Mouse (Mus musculus): ENCODE measurements around the gene Terf2ip.

Terf2ip gene

DNA sequence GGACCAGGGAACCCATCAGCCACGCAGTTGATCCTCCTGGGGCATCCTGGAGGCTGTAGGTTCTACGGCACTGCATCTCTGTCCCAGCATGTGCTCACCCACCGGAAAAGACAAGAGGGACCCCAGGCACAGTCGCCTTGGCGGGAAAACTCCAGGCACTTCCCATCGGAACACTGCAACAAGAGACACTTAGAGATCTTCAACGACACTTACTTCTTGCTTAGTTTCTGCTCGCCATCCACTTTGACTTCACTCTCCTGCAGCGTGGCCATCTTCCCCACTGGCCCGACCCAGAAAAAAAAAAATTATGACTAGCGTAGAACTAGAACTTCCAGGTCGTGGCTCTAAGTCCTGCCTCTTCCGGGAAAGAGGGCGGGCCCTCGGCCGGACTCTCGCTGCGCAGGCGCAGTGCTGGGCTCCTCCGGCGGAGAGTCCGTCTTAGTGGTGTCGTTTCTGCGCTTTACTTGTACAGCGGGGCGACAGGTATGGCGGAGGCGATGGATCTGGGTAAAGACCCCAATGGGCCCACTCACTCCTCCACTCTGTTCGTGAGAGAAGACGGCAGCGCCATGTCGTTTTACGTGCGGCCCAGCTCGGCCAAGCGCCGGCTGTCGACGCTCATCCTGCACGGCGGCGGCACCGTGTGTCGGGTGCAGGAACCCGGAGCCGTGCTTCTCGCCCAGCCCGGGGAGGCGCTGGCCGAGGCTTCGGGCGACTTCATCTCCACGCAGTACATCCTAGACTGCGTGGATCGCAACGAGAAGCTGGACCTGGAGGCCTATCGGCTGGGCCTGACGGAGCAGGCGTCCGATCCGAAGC is at the start of gene Terf2ip, which contains the start of gene Kars:
Terf2ip (plus strand) TSS at position 402 of the 819 bp plus-strand sequence.
Kars (minus strand) TSS at position 327 of the 819 bp plus-strand sequence.
- DNase-seq (ENCODE audit: low spot score), result peak; percentile 92

DNA sequence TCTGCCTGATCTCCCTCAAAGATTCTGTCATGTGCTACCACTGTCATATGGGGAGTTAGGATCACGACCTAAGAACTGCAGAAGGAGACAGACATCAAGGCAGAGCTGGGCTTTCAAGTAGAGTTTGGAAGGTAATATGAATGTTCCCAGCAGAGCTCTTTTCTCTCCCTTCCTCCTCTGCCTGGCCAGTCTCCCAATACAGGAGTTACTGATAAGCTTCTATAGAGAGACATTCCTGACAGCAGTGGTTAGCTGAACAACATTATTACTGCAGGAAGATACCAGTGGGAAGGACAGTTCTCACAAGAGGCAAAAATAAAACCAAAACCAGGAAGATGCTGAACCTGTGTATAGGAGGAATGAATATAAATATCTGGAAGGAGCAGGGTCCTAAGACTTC is 48.6 kb upstream of the Terf2ip start:
- no peak for DNase-seq (ENCODE audit: low spot score)

DNA sequence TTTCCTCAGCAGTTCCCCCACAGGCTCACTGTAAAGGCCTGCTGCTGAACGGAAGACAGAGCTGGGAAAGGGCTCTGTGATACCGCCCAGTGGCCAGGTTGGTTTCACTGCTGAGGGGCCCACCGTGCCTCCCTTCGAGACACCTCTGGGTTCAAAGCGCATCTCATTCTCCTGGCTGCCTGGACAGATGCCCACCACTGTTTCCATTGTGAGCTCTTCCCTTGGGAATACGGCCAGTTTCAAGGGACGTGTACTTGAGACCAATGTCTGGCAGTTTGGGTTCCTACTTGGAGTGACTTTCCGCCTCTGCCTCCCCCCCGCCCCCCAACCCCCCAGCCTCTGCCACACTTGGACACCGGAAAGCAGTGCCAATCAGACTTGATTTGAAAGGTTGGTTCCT is 48.1 kb upstream of the Terf2ip start:
- no peak for DNase-seq (ENCODE audit: low spot score)

DNA sequence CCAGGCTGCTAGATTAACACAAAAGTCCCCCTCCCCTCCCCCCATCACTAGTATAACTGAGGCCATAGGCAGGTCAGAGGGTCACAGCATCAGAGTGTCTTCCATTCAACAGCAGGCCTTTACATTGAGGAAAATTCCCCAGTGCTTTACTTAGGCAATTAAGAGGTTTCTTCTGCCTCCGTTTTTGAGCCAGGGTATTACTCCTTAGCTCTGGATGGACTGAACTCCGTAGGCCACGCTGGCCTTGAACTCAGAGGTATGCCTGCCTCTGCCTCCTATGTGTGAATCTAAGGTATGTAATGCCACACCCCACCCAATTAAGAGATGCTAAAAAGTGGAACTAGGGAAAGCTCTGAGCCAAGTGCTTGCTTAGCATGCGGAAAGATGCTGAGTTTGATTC is 47.7 kb upstream of the Terf2ip start:
- DNase-seq (ENCODE audit: low spot score), result no peak

DNA sequence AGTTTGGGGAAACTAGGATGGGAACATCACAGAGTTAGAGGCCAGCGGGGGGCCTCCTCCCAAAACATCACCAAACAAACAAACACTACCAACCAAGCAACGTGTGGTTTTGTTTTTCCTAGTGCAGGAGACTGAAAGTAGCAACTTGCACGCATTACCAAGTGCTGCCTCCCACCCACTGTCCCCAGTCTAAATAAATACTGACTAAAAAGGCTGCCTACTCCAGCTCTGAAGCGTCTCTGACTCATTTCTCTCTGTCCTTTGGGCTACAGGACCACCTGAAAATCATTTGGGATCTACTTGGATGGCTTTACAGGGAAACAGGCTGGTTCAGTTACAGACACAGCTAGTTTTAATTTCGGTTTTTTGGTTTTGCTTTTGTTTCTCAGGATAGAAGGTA is 46.8 kb upstream of the Terf2ip start:
- DNase-seq (ENCODE audit: low spot score), result no peak

DNA sequence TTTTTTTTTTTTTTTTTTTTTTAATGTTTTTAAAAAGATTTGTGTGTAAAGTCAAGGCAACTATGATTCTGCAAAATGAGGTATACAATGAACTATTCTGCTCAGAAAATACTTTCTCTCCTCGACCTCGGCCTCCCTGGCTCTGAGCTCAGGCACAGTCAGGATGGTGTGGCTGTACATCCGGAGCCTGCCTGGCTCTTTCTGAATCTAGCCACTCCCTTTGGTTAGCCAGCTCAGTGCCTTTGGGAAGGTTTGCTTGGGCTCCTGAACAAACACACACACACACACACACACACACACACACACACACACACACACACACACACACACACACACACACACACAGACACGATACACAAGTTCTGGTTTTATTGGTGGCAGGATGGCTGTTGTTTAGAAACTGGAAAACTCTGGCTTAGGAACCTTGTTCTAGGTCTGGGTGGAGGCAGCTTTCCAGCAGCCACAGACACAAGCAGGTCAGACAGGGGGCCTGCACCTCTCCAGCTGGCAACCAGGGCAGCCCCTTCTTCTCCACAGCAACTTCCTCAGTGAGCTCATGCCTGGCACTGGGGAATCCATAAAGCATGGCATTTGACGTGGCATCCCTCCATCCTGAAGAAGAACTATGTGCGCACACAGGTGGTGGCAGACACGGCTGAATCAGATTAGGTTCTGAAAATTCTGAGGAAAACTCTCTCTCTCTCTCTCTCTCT is 46.2 kb upstream of the Terf2ip start:
- DNase-seq (ENCODE audit: low spot score), result no peak

DNA sequence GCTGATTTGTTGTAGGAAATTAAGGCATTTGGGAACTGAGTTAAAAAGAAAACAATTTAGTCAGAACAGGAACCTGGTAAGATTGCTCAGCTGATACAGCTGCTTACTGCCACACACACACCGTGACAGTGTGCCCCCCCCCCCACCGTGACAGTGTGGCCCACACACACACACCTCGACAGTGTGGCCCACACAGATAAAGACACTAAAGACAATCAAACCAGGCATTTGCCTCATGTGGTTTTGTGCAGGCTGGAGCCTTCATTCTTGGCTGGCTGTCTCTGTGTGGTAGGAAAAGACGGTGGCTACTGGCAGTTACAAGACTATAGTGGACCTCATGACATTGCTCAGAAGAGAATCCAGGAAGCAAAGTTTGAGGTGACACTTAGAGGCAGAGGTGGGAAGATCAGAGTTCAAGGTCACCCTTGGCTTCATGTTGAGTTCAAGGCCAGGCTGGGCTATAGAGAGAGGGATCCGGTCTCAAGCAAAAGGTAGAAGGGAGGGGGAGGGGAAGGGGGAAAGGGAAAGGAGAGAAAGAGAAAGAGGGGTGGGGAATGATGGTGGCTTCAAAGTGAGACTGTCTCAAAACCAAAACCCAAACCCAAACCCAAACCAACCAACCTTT is 43.8 kb upstream of the Terf2ip start:
- DNase-seq (ENCODE audit: low spot score), result no peak

DNA sequence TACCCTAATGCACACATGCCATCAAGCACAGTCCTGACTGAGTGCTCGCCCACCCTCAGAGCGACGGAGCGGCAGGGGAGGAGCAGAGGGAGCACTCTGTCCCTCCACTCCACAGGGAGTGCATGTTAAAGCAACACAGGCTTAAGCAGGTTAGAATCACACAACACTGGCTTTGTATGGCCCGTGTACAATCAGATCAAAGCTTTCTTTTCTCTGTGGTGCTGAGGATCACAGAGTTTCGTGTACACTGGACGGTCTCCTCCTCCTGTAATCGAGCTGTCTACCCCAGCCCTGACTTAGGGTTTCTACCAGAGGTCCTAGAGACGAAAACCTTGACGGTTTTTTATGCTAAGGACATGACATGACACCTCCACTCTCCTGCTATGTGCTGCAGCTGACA is 42.7 kb upstream of the Terf2ip start:
- DNase-seq (ENCODE audit: low spot score), result no peak

DNA sequence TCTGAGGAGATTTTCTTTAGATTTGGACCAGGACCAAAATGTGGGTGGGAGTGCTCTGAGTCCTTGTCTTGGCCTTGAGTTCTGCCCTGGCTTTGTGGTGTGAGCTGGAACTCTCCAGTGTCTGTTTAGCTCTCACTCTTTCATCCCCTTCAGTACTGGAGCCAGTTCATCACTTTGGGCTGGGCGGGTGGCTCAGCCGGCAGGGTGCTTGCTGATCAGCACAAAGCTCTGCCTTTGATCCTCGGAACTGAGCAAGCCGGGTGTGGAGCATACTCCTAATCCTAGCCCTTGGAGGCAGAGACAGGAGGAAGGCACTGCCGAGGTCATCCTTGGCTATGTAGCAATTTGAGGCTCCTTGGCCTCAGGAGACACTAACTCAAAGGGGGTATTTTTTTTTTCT is 42.2 kb upstream of the Terf2ip start:
- DNase-seq (ENCODE audit: low spot score), result no peak

DNA sequence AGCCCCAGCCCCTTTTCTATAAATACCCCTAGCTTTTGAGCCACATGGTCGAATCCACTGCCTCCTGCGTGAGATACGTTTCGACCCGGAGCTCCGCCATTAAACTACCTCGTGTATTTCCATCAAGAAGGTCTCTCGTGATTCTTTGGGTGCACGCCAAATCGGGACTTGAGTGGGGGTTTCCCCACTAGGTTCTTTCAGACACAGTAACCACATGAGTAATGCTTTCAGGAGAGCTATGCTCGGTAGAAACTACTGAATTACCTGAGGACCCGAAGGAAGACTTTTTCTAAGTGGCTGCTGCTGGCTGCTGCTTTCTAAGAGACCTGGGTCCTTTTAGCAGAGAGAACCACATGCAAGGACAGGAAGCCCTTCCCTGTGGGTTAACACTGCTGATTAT is 37.1 kb upstream of the Terf2ip start:
- no peak for DNase-seq (ENCODE audit: low spot score)

DNA sequence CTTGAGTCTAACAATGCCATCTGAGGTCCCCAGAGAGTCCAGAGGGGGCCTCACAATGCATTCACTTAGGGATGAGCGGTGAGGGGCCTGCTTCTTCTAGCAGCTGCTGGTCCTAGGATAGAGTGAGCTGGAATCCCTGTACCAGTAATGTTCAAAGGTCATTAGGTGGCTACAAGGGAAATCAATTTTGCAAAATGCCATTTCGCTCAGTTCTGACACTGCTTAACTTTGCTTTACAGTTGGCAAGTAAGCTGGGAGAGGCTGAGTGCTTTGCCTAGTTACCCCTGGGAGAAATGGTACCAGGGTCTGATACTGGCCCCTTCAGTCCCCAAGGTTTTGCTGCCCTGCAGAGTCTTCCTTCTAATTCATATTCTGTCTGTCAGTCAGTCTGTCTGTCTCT is 35.5 kb upstream of the Terf2ip start:
- DNase-seq (ENCODE audit: low spot score), result no peak

DNA sequence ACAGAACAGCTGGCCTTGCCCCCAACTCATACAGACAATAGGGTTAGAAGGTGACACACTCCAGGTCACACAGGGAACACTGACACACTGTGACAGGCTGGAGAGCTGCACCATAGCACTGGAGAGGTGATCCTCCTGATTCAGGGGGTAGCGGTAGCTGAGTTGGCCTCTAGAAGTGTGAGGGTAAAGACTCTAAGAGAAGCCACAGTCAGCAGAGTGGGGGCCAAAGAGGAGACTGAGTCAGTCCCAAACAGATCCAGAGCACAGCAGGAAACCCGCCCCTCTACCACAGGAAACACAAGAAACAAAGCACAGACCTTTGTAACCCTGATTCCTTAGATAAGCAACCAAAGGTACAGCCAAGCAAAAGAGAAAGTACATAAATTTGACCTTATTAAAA is 34.9 kb upstream of the Terf2ip start:
- DNase-seq (ENCODE audit: low spot score), result no peak

DNA sequence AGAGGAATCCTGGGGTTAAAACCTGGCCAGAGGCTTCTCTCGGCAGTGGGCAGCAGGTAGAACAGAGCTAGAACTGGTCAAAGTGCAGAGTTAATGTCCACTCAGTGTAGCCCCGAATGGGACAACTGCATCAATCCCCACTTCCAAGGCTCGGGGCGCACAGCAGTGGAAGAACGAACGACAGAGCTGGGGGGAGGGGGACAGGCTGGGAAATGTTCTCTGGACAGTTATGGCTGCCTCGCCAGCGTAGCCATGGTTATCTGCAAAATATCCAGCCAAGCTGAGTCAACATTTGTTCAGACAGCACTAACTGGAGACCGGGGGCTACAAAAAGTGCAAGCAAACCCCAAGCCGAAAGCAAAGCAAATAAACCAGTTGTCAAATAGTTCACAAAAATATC is 33.1 kb upstream of the Terf2ip start:
- no peak for DNase-seq (ENCODE audit: low spot score)

DNA sequence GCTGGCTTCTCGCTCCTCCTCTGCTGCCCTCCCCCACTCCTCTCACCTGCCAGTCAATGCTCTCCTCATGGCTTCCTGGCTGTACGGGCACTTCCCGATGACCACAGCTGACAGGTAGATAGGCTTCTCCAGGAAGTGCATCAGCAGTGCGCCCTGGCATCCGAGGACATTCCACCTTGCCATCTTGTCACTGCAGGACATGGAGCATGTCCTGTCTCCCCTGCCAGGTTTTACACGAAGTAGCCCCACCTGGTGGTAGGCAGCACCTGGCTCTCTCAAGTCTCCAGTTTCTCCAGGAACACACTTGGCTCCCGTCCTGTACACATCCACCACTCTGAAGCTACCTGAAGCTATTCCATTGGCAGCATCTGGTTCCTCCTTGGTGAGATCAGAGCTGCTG is 29.1 kb upstream of the Terf2ip start:
- no peak for DNase-seq (ENCODE audit: low spot score)

DNA sequence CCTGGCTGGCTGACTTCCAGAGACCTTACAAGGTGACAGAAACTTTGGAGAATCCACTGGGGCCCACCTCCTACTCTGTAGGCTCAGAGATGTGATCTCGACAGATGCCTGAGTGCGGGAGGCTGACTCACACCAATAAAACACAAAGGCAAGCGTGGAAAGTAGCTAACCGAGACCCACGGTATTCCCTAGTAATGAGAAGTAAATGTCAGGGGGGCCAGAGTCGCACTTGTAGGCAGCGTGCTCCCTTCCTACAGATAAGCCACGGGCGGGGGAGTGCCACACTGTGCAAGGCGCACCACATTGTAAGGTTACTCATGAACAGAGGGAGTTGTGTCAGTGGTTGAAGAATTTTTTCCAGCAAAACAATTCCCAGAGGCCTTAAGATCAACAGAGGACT is 26.7 kb upstream of the Terf2ip start:
- no peak for DNase-seq (ENCODE audit: low spot score)

DNA sequence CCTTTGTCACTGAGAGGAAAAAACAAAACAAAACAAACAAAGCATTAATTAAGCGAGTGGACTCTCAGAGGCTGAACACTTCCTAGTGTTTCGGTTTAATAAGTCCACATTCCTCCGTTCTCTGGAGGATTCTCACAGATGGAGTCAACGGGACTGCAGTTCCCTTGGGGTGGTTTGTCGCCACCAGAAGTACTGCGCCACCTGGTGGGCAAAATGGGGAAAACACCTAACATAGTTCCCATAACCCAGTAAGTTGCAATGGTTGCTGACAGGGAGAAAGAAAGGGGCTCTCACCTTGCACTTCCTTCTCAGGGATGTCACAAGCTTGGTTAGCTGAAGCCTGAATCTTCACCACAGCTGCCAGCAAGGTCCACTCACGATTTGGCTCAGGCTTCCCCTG is 21.3 kb upstream of the Terf2ip start:
- peak; percentile 90 for DNase-seq (ENCODE audit: low spot score)

DNA sequence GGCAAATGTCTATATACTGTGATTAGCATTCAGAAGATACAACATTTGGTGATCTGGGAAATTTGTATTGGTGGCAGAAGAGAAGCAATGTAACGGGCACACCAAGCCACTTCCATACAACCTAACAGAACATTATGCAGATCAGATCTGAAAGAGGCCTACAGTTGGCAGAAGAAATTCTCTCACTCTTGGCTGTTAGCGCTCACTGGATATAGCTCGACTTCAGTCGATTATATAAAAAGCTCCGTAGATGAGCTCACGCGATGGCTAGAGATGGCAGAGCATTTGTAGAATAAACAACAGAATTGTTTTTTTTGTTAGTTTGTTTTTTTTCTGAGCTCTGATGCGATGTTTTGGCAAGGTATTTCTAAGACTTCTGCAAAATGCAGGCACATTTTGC is 19.9 kb upstream of the Terf2ip start:
- no peak for DNase-seq (ENCODE audit: low spot score)

DNA sequence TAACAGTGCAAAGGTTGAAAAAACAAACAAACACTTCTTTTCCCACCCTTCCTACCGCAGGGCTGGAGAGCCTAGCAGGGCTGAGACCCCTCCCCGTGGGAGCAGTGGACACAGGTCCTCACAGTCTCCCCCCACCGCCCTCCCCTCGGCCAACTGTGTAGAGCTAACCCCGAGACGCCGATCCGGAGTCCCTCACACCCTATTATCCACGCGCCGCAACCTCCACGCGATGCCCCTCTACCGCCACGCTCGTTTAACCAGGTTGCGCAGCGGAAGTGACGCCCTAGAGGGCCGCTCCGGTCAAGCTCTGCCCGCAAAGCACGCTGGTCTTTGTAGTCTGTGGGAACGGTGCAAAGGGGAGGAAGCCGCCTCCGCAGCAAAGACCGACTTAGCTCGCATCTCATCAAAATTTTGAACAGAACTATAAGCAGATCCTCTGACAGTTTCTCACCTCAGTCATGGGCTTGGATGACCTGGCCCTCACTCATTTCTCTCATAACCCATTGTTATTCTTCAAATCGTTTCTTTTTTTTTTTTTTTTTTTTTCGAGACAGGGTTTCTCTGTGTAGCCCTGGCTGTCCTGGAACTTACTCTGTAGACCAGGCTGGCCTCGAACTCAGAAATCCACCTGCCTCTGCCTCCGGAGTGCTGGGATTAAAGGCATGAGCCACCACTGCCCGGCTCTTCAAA is 19.0 kb upstream of the Terf2ip start, which contains the start of gene Adat1:
Adat1 (minus strand) TSS at position 290 of the 690 bp plus-strand sequence.
- peak; percentile 98 for DNase-seq (ENCODE audit: low spot score)

DNA sequence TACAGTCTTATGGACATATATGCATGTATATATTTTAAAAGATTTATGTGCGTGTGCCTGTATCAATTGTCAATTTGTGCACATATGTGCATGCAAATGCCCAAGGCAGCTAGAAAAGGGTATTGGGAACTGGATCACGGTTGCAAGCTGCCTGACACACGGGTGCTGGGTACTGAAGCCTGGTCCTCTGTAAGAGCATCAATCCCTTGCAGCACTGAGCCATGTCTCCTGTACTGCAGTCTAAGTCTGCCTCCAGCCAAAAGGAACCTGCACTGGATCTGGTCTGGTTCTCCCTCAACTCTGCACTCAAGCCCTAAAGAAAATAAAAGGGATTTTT is 18.5 kb upstream of the Terf2ip start:
- no peak for DNase-seq (ENCODE audit: low spot score)

DNA sequence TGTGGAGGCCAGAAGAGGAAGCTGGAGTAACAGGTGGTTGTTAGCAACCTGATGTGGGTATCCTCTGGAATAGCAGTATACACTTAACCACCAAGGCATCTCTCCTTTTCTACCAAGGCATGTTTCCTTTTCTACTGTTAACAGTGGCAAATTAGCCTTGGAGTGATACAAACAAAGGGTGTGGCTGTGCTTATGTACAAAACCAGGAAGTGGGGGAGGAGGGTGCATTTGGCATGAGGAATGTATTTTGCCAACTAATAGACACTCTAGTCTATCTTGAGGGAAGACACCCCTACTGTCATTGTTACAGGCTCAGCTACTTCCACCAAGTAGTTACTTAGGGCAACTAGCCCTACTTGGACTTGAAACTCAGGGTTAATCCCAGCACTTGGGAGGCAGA is 6.4 kb upstream of the Terf2ip start:
- no peak for DNase-seq (ENCODE audit: low spot score)

DNA sequence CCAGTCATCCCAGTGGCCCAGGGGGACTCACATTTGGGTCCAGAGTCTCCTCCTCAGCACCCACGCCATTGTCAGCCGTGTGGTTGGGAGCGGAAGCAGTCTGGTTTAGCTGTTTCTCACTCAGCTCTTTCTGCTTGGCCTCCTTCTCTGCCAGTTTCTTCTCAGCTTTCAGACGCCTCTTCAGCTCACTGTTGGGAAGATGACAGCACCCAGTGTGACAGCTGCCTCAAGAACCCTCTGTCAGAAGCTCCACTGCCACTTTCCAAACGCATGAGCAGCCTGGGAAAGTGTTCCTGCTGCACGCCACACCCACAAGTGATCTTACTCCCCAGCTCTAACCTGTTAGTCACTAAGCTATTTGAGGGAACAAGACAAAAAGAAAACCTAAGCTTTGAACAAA is 5.6 kb upstream of the Terf2ip start:
- DNase-seq (ENCODE audit: low spot score), result no peak

DNA sequence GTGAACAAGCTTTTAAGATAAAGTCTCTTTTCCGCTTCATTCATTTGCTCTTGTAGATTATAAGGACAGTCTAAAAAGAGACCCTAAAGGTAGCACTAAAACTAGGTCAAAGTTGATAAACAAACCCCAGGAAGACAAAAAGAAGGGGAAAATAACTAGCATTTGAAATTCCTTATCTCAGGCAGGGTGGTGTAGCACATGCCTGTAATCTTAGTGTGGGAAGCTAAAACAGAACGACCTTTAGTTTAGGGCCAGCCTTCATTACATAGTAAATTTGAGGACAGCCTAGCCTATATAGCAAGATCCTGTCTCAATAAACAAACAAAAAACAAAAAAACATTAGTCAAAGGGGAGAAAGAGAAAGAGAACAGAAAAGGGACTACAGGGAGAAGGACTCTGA is 3.5 kb upstream of the Terf2ip start:
- no peak for DNase-seq (ENCODE audit: low spot score)

DNA sequence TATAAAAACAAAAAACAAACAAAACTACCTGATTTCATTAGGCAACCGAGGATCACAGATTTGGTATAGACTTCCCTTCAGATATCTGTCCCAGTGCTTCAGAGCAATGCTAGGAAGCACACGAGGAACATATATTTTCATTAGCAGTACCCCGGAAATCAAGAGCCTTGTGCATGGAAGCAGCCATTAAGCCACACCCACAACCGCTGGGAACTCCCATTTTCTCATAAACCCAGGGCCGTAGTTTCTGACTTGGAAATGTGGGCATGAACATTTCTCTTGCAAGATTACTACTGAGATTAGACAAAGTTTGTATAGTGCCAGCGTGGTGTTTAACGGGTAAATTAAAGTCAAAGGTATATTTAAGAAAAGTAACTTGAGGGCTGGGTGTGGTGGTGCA is 1.6 kb upstream of the Terf2ip start:
- DNase-seq (ENCODE audit: low spot score), result no peak
